Mouse (Mus musculus) lung, adult 2 months (tissue): ENCODE measurements around the gene Ftsj1.

ENCODE experiments used
- CTCF ChIP-seq: fragments of 200-500 bp; IDR thresholded peaks from 2 replicates; pipeline ENCODE4 v1.5.1; 2011; ENCODE audit warnings: mild to moderate bottlenecking, low read length, control low read depth; ENCODE audit not compliant: insufficient read depth
- POLR2A ChIP-seq: fragments of 200-500 bp; IDR thresholded peaks from 2 replicates; pipeline ENCODE4 v1.6.1; 2011; ENCODE audit warnings: low read depth, mild to moderate bottlenecking, control low read depth, low read length, borderline replicate concordance; ENCODE audit errors: extremely low read depth

GRCm38 (mm10) chrX:8223473-8223872, 28.7 kb downstream of the Ftsj1 start:
- no peak for TF ChIP-seq CTCF
- no peak for TF ChIP-seq POLR2A
